Mouse (Mus musculus) left cerebral cortex, postnatal 10 days (tissue): Measurements from ENCODE around the gene Pou2f3. TPM values are rescaled to one million over a fixed set of nuclear protein-coding genes. Genes with fewer than 3 reads are reported as not detected.

Experiments used
- DNase-seq, 2 experiments: peaks; one replicate each; pipeline ENCODE4 v3.0.0; 2021 to 2022; ENCODE audit warnings: low spot score in 2 of 2, mixed read lengths in 1 of 2; ENCODE audit errors: extremely low spot score in 1 of 2
- intact Hi-C: fragments of 180-260 bp; cut with DNase I; formaldehyde crosslinking; loops from one replicate; pipeline ENCODE4 v1.15.1; 2025
- total RNA-seq, 2 experiments: library from RNA; stranded (reverse); gene quantifications; 2 replicates each; pipeline ENCODE4 v1.2.3; 2021

Gene Pou2f3
- total RNA-seq, 2 experiments from 2014 or later = not detected

GRCm38 (mm10) chr9:43103675-43104299 lies 106.4 kb downstream of the Pou2f3 start:
- no peak for DNase-seq
- intact Hi-C loops = no loop called here

GRCm38 (mm10) chr9:43102931-43103330 lies 107.2 kb downstream of the Pou2f3 start:
- intact Hi-C loops = no loop called here

GRCm38 (mm10) chr9:43101936-43102595 lies 108.1 kb downstream of the Pou2f3 start:
- no peak for DNase-seq
- intact Hi-C loops = no loop called here

More at GRCm38 (mm10) chr9:43102931-43103330, 107.2 kb downstream of the Pou2f3 start:
- DNase-seq = no peak

GRCm38 (mm10) chr9:43098922-43099321 lies 111.2 kb downstream of the Pou2f3 start:
- intact Hi-C loops = no loop called here
- DNase-seq = no peak

- intact Hi-C loops = no loop called here
- no peak for DNase-seq
These were observed 112.2 kb downstream of the Pou2f3 start for GRCm38 (mm10) chr9:43097801-43098557.

- intact Hi-C loops = no loop called here
These were observed 113.8 kb downstream of the Pou2f3 start for GRCm38 (mm10) chr9:43096337-43096736.

GRCm38 (mm10) chr9:43094828-43095227 lies 115.3 kb downstream of the Pou2f3 start:
- DNase-seq = no peak
- intact Hi-C loops = no loop called here

More at GRCm38 (mm10) chr9:43096337-43096736, 113.8 kb downstream of the Pou2f3 start:
- no peak for DNase-seq

- intact Hi-C loops = no loop called here
- DNase-seq = peak in 1 of 2 experiments; percentile 51
These were observed 116.4 kb downstream of the Pou2f3 start for GRCm38 (mm10) chr9:43093803-43094202.

GRCm38 (mm10) chr9:43085686-43086285 lies 124.4 kb downstream of the Pou2f3 start:
- DNase-seq = no peak
- intact Hi-C loops = no loop called here

- no peak for DNase-seq
- intact Hi-C loops = no loop called here
These were observed 125.4 kb downstream of the Pou2f3 start for GRCm38 (mm10) chr9:43084496-43085362.

- DNase-seq = no peak
- intact Hi-C loops = no loop called here
These were observed 126.6 kb downstream of the Pou2f3 start for GRCm38 (mm10) chr9:43083441-43084055.

GRCm38 (mm10) chr9:43078711-43079110 lies 131.5 kb downstream of the Pou2f3 start:
- intact Hi-C loops = no loop called here
- DNase-seq = no peak

- no peak for DNase-seq
- intact Hi-C loops = no loop called here
These were observed 134.0 kb downstream of the Pou2f3 start for GRCm38 (mm10) chr9:43076163-43076562.

- intact Hi-C loops = no loop called here
- no peak for DNase-seq
These were observed 135.6 kb downstream of the Pou2f3 start for GRCm38 (mm10) chr9:43074611-43075010.
